Mouse (Mus musculus) neural tube, embryonic 12.5 days (tissue): Measurements from ENCODE around the gene Jade2. TPM values are rescaled to one million over a fixed set of nuclear protein-coding genes. Genes with fewer than 3 reads are reported as not detected.

ENCODE experiments used
- ATAC-seq: fragments of 200-750 bp; cut with Nextera tagmentation; 2 replicates; pipeline ENCODE4 v1.8.0; 2017; ENCODE audit warnings: low read depth, mild to moderate bottlenecking, moderate TSS enrichment, moderate library complexity; ENCODE audit not compliant: low FRiP score
- H3K27ac ChIP-seq: fragments of 300-500 bp; sonication (generic); 2 replicates; pipeline ENCODE4 v1.5.1; 2016
- H3K27me3 ChIP-seq: fragments of 300-500 bp; sonication (generic); replicated peaks from 2 replicates; pipeline ENCODE4 v1.6.1; 2016; ENCODE audit warnings: mild to moderate bottlenecking
- H3K36me3 ChIP-seq: fragments of 300-500 bp; sonication (generic); 2 replicates; pipeline ENCODE4 v1.6.1; 2016; ENCODE audit warnings: mild to moderate bottlenecking
- H3K4me1 ChIP-seq: fragments of 300-500 bp; sonication (generic); 2 replicates; pipeline ENCODE4 v1.6.1; 2016
- H3K4me2 ChIP-seq: fragments of 300-500 bp; sonication (generic); replicated peaks from 2 replicates; pipeline ENCODE4 v1.6.1; 2016; ENCODE audit warnings: mild to moderate bottlenecking
- H3K4me3 ChIP-seq: fragments of 300-500 bp; sonication (generic); 2 replicates; pipeline ENCODE4 v1.5.1; 2016
- H3K9ac ChIP-seq: fragments of 300-500 bp; sonication (generic); 2 replicates; pipeline ENCODE4 v1.6.1; 2016; ENCODE audit warnings: mild to moderate bottlenecking
- H3K9me3 ChIP-seq: fragments of 300-500 bp; sonication (generic); 2 replicates; pipeline ENCODE4 v1.6.1; 2016; ENCODE audit warnings: mild to moderate bottlenecking
- WGBS: fragments of 180-500 bp; shearing (Covaris S2); methylation state at CpG from one replicate; pipeline ENCODE4 v1.1.7; 2016; 5-methylcytosine and 5-hydroxymethylcytosine counted together
- polyA plus RNA-seq: library from polyadenylated mRNA; unstranded; fragments of >200 nt; fragmentation: Nextera tagmentation; extraction: Ambion mirVana; gene quantifications from 2 replicates; pipeline ENCODE4 v1.2.1, GENCODE M21; 2016

Gene Jade2
- 0.23 and 0.32 TPM in 2 replicates for polyA plus RNA-seq

DNA sequence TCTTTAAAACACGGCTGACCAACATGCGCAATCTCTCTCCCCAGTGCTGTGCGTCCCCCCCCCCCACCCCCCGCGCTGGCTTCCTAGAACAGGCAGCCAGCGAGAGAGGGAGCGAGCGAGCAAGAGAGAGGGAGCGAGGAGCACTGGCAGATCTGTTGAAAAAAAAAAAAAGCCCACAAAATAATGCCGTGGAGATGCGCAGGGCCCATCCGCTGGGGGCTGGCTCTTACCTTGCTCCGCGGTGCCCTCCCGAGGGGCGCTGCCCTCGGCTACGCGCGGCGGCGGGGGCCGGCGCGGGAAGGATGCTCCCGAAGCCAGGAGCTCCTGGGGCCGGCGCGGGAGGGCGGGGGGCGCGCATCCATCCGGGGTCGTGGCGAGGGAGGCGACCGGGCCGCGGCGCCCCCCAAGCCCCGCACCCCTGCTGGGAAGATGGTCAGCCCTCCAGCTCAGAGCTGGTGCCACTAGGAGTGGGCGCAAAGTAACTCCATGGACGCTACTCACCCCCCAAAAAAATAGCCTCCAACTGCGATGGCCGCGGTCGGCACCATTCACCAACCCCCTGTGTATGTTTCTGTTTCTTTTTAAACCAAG lies at the start of gene Jade2:
Gene Jade2, minus strand, starts transcription at position 573 of the 591 bp plus-strand sequence.
- under 1% methylated on average over 45 of the region's 47 CpGs for WGBS
- Histone ChIP-seq H3K36me3 (no peaks in the 10 kb centered on the region), H3K27me3 (peaks cover 45% of the 10 kb centered on the region), H3K9me3 (no peaks in the 10 kb centered on the region), H3K4me2 (peak within 1 kb of the TSS; percentile 100), H3K27ac (no peak within 1 kb of the TSS), H3K9ac (peak within 1 kb of the TSS; percentile 68), H3K4me3 (peak within 1 kb of the TSS; percentile 61), H3K4me1 (peaks cover 22% of the 10 kb centered on the region)
- ATAC-seq = no peak

- no peaks in the 10 kb centered on the region for H3K36me3 ChIP-seq
- H3K4me1 ChIP-seq = no peaks in the 10 kb centered on the region
- no peaks in the 10 kb centered on the region for H3K9me3 ChIP-seq
- ATAC-seq = no peak
- no peak overlapping the region for H3K4me3 ChIP-seq
- no peaks in the 10 kb centered on the region for H3K27me3 ChIP-seq
- H3K4me2 ChIP-seq = no peak overlapping the region
- WGBS = 89% methylated on average over 3 of the region's 3 CpGs
- H3K9ac ChIP-seq = no peak overlapping the region
- H3K27ac ChIP-seq = no peak overlapping the region
Observed at GRCm38 (mm10) chr11:51904224-51904623, 46.8 kb upstream of the Jade2 start.

DNA sequence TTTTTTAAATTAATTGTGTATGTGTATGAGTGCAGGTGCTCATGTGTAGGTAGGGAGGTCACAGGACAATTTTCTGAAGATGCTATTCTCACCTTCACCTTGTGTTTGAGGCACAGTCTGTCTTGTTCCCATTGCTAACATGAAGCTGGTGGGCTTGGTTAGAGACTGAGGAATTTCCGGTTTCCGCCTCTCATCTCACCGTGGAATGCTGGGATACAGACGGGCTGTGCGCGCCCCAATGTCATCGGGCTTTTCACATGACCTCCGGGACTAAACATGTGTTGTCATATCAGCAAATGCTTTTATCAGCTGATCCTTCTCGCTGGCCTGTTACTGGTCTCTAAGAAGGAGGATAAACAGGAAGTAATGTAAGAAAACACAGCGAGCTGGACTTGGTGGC lies 42.2 kb upstream of the Jade2 start:
- 90% methylated on average over 10 of the region's 10 CpGs for WGBS

GRCm38 (mm10) chr11:51898326-51899080 lies 41.0 kb upstream of the Jade2 start:
- Histone ChIP-seq H3K4me2 (no peak overlapping the region), H3K9ac (no peak overlapping the region), H3K4me1 (peaks cover 2% of the 10 kb centered on the region; the same call in 1 of the 2 replicates), H3K9me3 (no peaks in the 10 kb centered on the region), H3K27me3 (no peaks in the 10 kb centered on the region), H3K27ac (no peak overlapping the region), H3K4me3 (no peak overlapping the region), H3K36me3 (no peaks in the 10 kb centered on the region)
- no peak for ATAC-seq
- WGBS = 71% methylated on average over 21 of the region's 21 CpGs

More for the DNA sequence above, 42.2 kb upstream of the Jade2 start:
- H3K27me3 ChIP-seq = no peaks in the 10 kb centered on the region
- ATAC-seq = no peak
- H3K36me3 ChIP-seq = no peaks in the 10 kb centered on the region
- no peak overlapping the region for H3K4me2 ChIP-seq
- no peak overlapping the region for H3K9ac ChIP-seq
- H3K4me1 ChIP-seq = peaks cover 2% of the 10 kb centered on the region; the same call in 1 of the 2 replicates
- H3K4me3 ChIP-seq = no peak overlapping the region
- no peaks in the 10 kb centered on the region for H3K9me3 ChIP-seq
- no peak overlapping the region for H3K27ac ChIP-seq

- Histone ChIP-seq H3K9ac (no peak overlapping the region), H3K27ac (no peak overlapping the region), H3K36me3 (no peaks in the 10 kb centered on the region), H3K4me1 (peaks cover 2% of the 10 kb centered on the region; the same call in 1 of the 2 replicates), H3K4me3 (no peak overlapping the region), H3K27me3 (no peaks in the 10 kb centered on the region), H3K4me2 (no peak overlapping the region), H3K9me3 (no peaks in the 10 kb centered on the region)
- WGBS = 81% methylated on average over 11 of the region's 11 CpGs
- no peak for ATAC-seq
Observed at GRCm38 (mm10) chr11:51897311-51897710, 39.9 kb upstream of the Jade2 start.

DNA sequence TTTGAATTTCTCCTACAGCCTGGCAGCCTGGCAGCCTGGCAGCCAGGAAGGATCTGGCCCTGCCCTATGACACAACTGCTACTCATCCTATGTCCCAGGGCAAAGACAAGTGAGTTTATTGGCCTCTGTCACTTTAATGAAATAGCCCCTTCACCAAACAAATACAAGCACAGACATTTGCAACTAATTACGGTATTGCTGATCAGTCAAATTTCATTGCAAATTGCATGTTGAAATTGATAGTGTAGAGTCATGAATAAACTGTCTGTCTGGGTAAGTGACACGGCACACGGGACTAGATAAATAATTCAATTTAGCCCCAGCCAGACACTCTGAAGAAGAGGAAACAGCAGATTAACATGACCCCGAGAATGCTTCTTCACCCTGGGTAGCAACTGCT lies 38.6 kb upstream of the Jade2 start:
- H3K9ac ChIP-seq = no peak overlapping the region
- H3K9me3 ChIP-seq = no peaks in the 10 kb centered on the region
- WGBS = 40% methylated on average over 4 of the region's 4 CpGs
- no peaks in the 10 kb centered on the region for H3K27me3 ChIP-seq
- H3K4me1 ChIP-seq = peaks cover 2% of the 10 kb centered on the region; the same call in 1 of the 2 replicates
- H3K27ac ChIP-seq = no peak overlapping the region
- no peak overlapping the region for H3K4me3 ChIP-seq
- no peak overlapping the region for H3K4me2 ChIP-seq
- ATAC-seq = no peak
- H3K36me3 ChIP-seq = no peaks in the 10 kb centered on the region

DNA sequence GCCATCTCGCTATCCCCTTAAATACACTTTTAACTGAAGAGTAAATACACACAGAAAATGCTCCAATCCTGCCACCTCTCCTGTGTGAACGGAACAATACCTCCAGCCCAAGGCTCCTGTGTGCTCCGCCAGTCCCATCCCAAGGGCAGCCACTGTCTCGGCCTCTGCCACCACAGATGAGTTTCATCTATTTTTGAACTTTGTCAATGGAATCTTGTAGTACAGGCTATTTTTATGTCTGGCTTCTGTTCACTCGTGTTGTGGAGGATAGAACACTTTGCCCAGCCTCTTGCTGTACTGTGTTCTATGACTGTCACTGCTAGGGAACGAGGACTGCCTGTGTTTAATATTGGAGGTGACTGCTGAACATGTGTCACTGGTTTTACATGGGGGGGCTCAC lies 28.2 kb upstream of the Jade2 start:
- Histone ChIP-seq H3K27me3 (no peaks in the 10 kb centered on the region), H3K4me2 (no peak overlapping the region), H3K36me3 (no peaks in the 10 kb centered on the region), H3K9ac (no peak overlapping the region), H3K4me1 (no peaks in the 10 kb centered on the region), H3K4me3 (no peak overlapping the region), H3K27ac (no peak overlapping the region), H3K9me3 (no peaks in the 10 kb centered on the region)
- 90% methylated on average over 6 of the region's 6 CpGs for WGBS
- no peak for ATAC-seq

GRCm38 (mm10) chr11:51884092-51884491 lies 26.6 kb upstream of the Jade2 start:
- H3K27ac ChIP-seq = no peak overlapping the region
- no peaks in the 10 kb centered on the region for H3K9me3 ChIP-seq
- H3K27me3 ChIP-seq = no peaks in the 10 kb centered on the region
- H3K4me1 ChIP-seq = no peaks in the 10 kb centered on the region
- H3K9ac ChIP-seq = no peak overlapping the region
- 67% methylated on average over 1 of the region's 1 CpGs for WGBS
- no peak overlapping the region for H3K4me3 ChIP-seq
- no peak for ATAC-seq
- H3K36me3 ChIP-seq = no peaks in the 10 kb centered on the region
- no peak overlapping the region for H3K4me2 ChIP-seq

DNA sequence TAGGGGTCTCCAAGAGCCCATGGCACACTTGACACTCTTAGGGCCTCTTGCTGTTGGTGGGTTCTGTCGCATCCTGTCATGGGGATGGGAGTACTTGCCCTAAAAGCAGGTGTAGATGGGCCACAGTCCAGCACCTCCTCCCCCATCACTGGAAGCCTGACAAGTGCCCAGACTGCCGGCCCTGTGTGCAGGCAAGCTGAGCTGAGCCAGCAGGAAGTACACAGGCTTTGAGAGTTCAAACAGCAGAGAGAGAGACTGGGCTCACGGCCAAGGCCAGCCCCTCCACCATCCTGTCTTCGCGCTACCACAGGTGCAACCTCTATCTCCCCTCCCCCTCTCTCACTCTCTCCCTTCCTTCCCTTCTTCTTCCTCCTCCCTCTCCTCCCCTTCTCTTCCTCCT lies 26.2 kb upstream of the Jade2 start:
- WGBS = 57% methylated on average over 5 of the region's 5 CpGs
- no peak overlapping the region for H3K9ac ChIP-seq
- no peak for ATAC-seq
- no peaks in the 10 kb centered on the region for H3K27me3 ChIP-seq
- no peaks in the 10 kb centered on the region for H3K36me3 ChIP-seq
- H3K9me3 ChIP-seq = no peaks in the 10 kb centered on the region
- H3K4me3 ChIP-seq = no peak overlapping the region
- H3K4me1 ChIP-seq = no peaks in the 10 kb centered on the region
- H3K4me2 ChIP-seq = no peak overlapping the region
- no peak overlapping the region for H3K27ac ChIP-seq

DNA sequence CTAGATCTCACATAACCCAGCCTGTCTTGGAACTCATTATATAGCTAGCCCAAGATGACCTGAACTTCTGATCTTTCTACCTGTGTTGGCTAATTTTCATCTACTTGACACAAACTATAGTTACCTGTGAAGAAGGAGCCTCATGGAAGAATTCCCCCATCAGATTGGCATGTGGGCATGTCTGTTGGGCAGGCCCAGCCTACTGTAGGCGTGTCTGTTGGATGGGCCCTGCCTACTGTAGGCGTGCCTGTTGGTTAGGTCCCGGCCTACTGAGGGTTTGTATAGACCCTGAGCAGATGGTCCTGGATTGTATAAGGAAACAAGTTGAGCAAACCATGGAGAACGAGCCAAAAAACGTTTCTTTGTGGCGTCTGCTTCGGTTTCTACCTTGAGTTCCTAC lies 24.3 kb upstream of the Jade2 start:
- Histone ChIP-seq H3K4me3 (no peak overlapping the region), H3K4me2 (no peak overlapping the region), H3K9me3 (no peaks in the 10 kb centered on the region), H3K9ac (no peak overlapping the region), H3K27me3 (no peaks in the 10 kb centered on the region), H3K27ac (no peak overlapping the region), H3K4me1 (no peaks in the 10 kb centered on the region), H3K36me3 (no peaks in the 10 kb centered on the region)
- ATAC-seq = no peak
- WGBS = 82% methylated on average over 7 of the region's 7 CpGs

DNA sequence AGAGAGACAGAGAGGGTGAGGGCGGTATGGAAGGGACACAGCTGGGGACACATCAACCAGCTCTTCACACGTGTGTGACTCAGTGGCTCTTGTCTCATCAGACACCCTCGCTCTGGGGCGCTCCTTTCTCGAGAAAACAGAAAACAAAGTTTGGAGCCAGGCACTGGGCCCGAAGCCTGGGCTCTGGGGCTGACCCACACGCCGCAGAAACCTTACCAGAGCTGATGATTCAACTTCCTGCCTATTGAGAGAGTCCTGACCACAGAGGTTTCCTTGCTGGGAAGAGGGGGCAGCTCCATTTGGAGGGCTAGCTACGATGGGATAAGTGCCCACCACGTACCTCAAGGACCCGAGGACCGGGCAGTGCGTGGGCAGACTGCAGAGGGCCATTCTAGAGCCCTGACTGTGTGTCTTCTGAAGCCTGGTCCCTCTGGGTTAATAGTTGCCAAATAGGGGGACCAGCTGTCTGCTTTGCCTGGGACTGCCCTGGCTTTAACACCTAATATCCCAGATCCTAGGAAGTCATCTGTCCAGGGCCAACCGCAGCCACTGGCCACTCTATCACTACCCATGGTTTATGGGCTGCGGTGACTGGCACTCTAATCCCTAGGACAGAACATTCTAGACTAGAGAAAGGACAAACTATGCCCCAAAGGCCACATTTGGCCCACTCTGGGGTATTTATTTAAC lies 23.7 kb upstream of the Jade2 start:
- no peaks in the 10 kb centered on the region for H3K36me3 ChIP-seq
- H3K4me2 ChIP-seq = no peak overlapping the region
- no peaks in the 10 kb centered on the region for H3K9me3 ChIP-seq
- no peak overlapping the region for H3K9ac ChIP-seq
- 91% methylated on average over 15 of the region's 15 CpGs for WGBS
- ATAC-seq = no peak
- H3K4me3 ChIP-seq = no peak overlapping the region
- H3K27ac ChIP-seq = no peak overlapping the region
- no peaks in the 10 kb centered on the region for H3K27me3 ChIP-seq
- H3K4me1 ChIP-seq = no peaks in the 10 kb centered on the region

DNA sequence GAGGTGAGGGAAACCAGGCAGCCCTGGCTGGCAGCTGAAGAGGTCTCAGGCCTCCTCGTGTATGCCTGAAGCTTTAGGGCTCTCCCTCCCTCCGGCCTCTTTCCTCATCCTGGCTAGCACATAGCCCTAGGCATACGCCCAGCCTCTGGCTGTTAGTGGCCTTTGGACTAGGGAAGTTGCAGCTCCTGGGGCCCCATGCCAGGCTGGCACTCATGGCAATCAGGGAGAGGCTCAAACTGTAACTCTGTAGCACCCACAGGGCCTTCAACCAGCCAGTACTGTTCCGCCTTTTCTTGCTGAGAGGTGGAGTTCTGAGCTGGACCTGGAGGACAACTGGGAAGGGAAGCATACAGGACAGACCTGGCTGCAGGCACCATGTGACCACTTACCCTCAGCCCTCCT lies 19.5 kb upstream of the Jade2 start:
- Histone ChIP-seq H3K4me2 (no peak overlapping the region), H3K27ac (no peak overlapping the region), H3K9me3 (no peaks in the 10 kb centered on the region), H3K36me3 (no peaks in the 10 kb centered on the region), H3K4me1 (no peaks in the 10 kb centered on the region), H3K4me3 (no peak overlapping the region), H3K9ac (no peak overlapping the region), H3K27me3 (no peaks in the 10 kb centered on the region)
- ATAC-seq = no peak
- WGBS = 87% methylated on average over 4 of the region's 4 CpGs
